ENCODE assay signal across 9 mouse cellular contexts in the genomic region with DNA sequence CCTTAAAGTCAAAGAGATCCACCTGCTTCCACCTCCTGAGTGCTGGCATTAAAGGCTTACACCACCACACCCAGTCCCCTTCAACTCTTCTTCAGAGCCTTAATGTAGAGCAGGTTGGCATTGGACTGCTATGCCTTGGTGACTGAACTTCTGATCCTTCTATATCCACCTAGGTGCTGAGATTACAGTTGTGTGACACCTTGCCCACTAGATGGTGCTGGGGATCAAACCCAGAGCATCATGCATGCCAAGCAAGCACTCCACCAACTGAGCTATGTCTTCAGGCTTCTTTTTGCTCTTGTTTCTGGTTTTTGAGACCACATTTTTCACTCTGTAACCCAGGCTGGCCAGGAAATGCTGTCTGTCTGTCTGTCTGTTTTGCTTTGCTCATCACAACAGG. TPM values are rescaled to one million over a fixed set of nuclear protein-coding genes. Genes with fewer than 3 reads are reported as not detected.
DNase-seq lines count a peak whose midpoint lies in the region; ATAC-seq and TF ChIP-seq lines count a peak whose summit lies in the region.
"Had no signal": no experiment of that assay in that cellular context is flagged by ENCODE, and none has a peak within 500 bp of the region (broad histone marks: within the 10 kb centered on the region; RNA-seq: fewer than 3 reads in every experiment).

No protein-coding gene starts in this region.

- H3K27me3 ChIP-seq in hindbrain, embryonic 11.5 days (ENCODE audit: control insufficient read depth, insufficient read depth, low read length), result no peaks in the 10 kb centered on the region
- H3K27me3 ChIP-seq in hindbrain, embryonic 12.5 days, result no peaks in the 10 kb centered on the region
- no peaks in the 10 kb centered on the region for H3K27me3 ChIP-seq in E14TG2a.4 (ENCODE audit: insufficient read depth, low read length)
- H3K27me3 ChIP-seq in splenic B cell, adult 2 months (ENCODE audit: control insufficient read depth, insufficient read depth, low read length, poor library complexity, severe bottlenecking), result no peaks in the 10 kb centered on the region
- H3K27me3 ChIP-seq in intestine, embryonic 15.5 days (replicated peaks), result no peaks in the 10 kb centered on the region
- H3K27me3 ChIP-seq: limb, embryonic 13.5 days had no signal

- TF ChIP-seq CTCF in E14TG2a.4 (conservative IDR thresholded peaks at IDR 0.05; ENCODE audit: low read length), result peak; percentile 39

- ATAC-seq in hindbrain, embryonic 11.5 days (ENCODE audit: low FRiP score), result no peak
- ATAC-seq in hindbrain, embryonic 12.5 days (ENCODE audit: low FRiP score), result no peak
- no peak for ATAC-seq in intestine, embryonic 15.5 days

- no peaks in the 10 kb centered on the region for H3K9me3 ChIP-seq in hindbrain, embryonic 11.5 days (ENCODE audit: control insufficient read depth, low read length)
- H3K9me3 ChIP-seq in hindbrain, embryonic 12.5 days (replicated peaks), result no peaks in the 10 kb centered on the region
- no peaks in the 10 kb centered on the region for H3K9me3 ChIP-seq in E14TG2a.4 (ENCODE audit: low read length)
- no peaks in the 10 kb centered on the region for H3K9me3 ChIP-seq in intestine, embryonic 15.5 days
- H3K9me3 ChIP-seq: limb, embryonic 13.5 days had no signal

- DNase-seq in hindbrain, embryonic 11.5 days (ENCODE audit: low spot score), result peak; percentile 44
- peak; percentile 79 for DNase-seq in 3T3-L1 (ENCODE audit: low read depth, low spot score)
- DNase-seq in forelimb bud, embryonic 11.5 days (ENCODE audit: low read depth, low spot score), result peak; percentile 11
- DNase-seq in splenic B cell, adult 2 months (ENCODE audit: low read depth, low spot score), result peak; percentile 70
- DNase-seq in yolk sac, embryonic 10.5 days (ENCODE audit: low spot score), result no peak

- H3K27ac ChIP-seq in hindbrain, embryonic 11.5 days (ENCODE audit: low read depth, low read length), result no peak overlapping the region
- no peak overlapping the region for H3K27ac ChIP-seq in hindbrain, embryonic 12.5 days
- no peak overlapping the region for H3K27ac ChIP-seq in intestine, embryonic 15.5 days
- H3K27ac ChIP-seq: limb, embryonic 13.5 days had no signal

- no peaks in the 10 kb centered on the region for H3K4me1 ChIP-seq in hindbrain, embryonic 11.5 days (replicated peaks; ENCODE audit: control insufficient read depth, insufficient read depth, low read length)
- H3K4me1 ChIP-seq in hindbrain, embryonic 12.5 days, result peaks cover 18% of the 10 kb centered on the region
- H3K4me1 ChIP-seq in E14TG2a.4 (replicated peaks; ENCODE audit: low read depth, low read length), result peaks cover 56% of the 10 kb centered on the region
- H3K4me1 ChIP-seq in intestine, embryonic 15.5 days (replicated peaks), result peaks cover 6% of the 10 kb centered on the region; the same call in 1 of the 2 replicates

- no peak overlapping the region for H3K4me3 ChIP-seq in hindbrain, embryonic 11.5 days (ENCODE audit: low read depth, low read length)
- H3K4me3 ChIP-seq in hindbrain, embryonic 12.5 days, result no peak overlapping the region
- H3K4me3 ChIP-seq in E14TG2a.4 (replicated peaks; ENCODE audit: low read length), result no peak overlapping the region
- no peak overlapping the region for H3K4me3 ChIP-seq in intestine, embryonic 15.5 days (replicated peaks)
- H3K4me3 ChIP-seq: limb, embryonic 13.5 days had no signal

- no peak overlapping the region for H3K9ac ChIP-seq in hindbrain, embryonic 11.5 days (ENCODE audit: low read depth, low read length)
- H3K9ac ChIP-seq in hindbrain, embryonic 12.5 days, result no peak overlapping the region
- no peak overlapping the region for H3K9ac ChIP-seq in intestine, embryonic 15.5 days
- H3K9ac ChIP-seq: limb, embryonic 13.5 days had no signal

- H3K4me2 ChIP-seq in hindbrain, embryonic 11.5 days (replicated peaks; ENCODE audit: low read depth, low read length), result no peak overlapping the region
- H3K4me2 ChIP-seq in hindbrain, embryonic 12.5 days (replicated peaks), result no peak overlapping the region
- H3K4me2 ChIP-seq in intestine, embryonic 15.5 days (replicated peaks), result no peak overlapping the region
- H3K4me2 ChIP-seq: limb, embryonic 13.5 days had no signal

- H3K36me3 ChIP-seq in hindbrain, embryonic 11.5 days (ENCODE audit: control insufficient read depth, insufficient read depth, low read length), result no peaks in the 10 kb centered on the region; the same call in 1 of the 2 replicates
- H3K36me3 ChIP-seq in hindbrain, embryonic 12.5 days, result peaks cover 52% of the 10 kb centered on the region
- peaks cover 67% of the 10 kb centered on the region for H3K36me3 ChIP-seq in E14TG2a.4 (ENCODE audit: insufficient read depth, low read length)
- H3K36me3 ChIP-seq in splenic B cell, adult 2 months (ENCODE audit: control insufficient read depth, insufficient read depth, low read length, poor library complexity, severe bottlenecking), result peaks cover 10% of the 10 kb centered on the region
- peaks cover 13% of the 10 kb centered on the region for H3K36me3 ChIP-seq in intestine, embryonic 15.5 days

RNA-seq across cellular contexts. Expression of gene Zfp655, which starts 3.1 kb away (rescaled TPM):
- polyA plus RNA-seq in hindbrain, embryonic 11.5 days (2014; fragmentation: Nextera tagmentation; extraction: Ambion mirVana), result 45.9 and 47.6 TPM in 2 replicates
- 43.6 and 45.9 TPM in 2 replicates for polyA plus RNA-seq in hindbrain, embryonic 12.5 days (2016; fragmentation: Nextera tagmentation; extraction: Ambion mirVana)
- 33.1 and 38.6 TPM in 2 replicates for polyA plus RNA-seq in intestine, embryonic 15.5 days (2015; fragmentation: Nextera tagmentation; extraction: Ambion mirVana)

RNA-seq across cellular contexts. Expression of gene Zkscan5, which starts 30.3 kb away (rescaled TPM):
- polyA plus RNA-seq in hindbrain, embryonic 11.5 days (2014; fragmentation: Nextera tagmentation; extraction: Ambion mirVana), result 15.4 and 18.5 TPM in 2 replicates
- 17.9 and 20.2 TPM in 2 replicates for polyA plus RNA-seq in hindbrain, embryonic 12.5 days (2016; fragmentation: Nextera tagmentation; extraction: Ambion mirVana)
- 9.7 and 10.3 TPM in 2 replicates for polyA plus RNA-seq in intestine, embryonic 15.5 days (2015; fragmentation: Nextera tagmentation; extraction: Ambion mirVana)

RNA-seq across cellular contexts. Expression of gene Zkscan14, which starts 33.0 kb away (rescaled TPM):
- polyA plus RNA-seq in hindbrain, embryonic 11.5 days (2014; fragmentation: Nextera tagmentation; extraction: Ambion mirVana), result 8.8 and 9.0 TPM in 2 replicates
- 10.5 and 11.3 TPM in 2 replicates for polyA plus RNA-seq in hindbrain, embryonic 12.5 days (2016; fragmentation: Nextera tagmentation; extraction: Ambion mirVana)
- 7.8 and 9.5 TPM in 2 replicates for polyA plus RNA-seq in intestine, embryonic 15.5 days (2015; fragmentation: Nextera tagmentation; extraction: Ambion mirVana)

RNA-seq across cellular contexts. Expression of gene Atp5j2, which starts 42.8 kb away (rescaled TPM):
- 486 and 490 TPM in 2 replicates for polyA plus RNA-seq in hindbrain, embryonic 11.5 days (2014; fragmentation: Nextera tagmentation; extraction: Ambion mirVana)
- 476 and 529 TPM in 2 replicates for polyA plus RNA-seq in hindbrain, embryonic 12.5 days (2016; fragmentation: Nextera tagmentation; extraction: Ambion mirVana)
- 899 and 947 TPM in 2 replicates for polyA plus RNA-seq in intestine, embryonic 15.5 days (2015; fragmentation: Nextera tagmentation; extraction: Ambion mirVana)

RNA-seq across cellular contexts. Expression of gene Zscan25, which starts 45.7 kb away (rescaled TPM):
- polyA plus RNA-seq in hindbrain, embryonic 11.5 days (2014; fragmentation: Nextera tagmentation; extraction: Ambion mirVana), result 0.53 and 1.3 TPM in 2 replicates
- polyA plus RNA-seq in hindbrain, embryonic 12.5 days (2016; fragmentation: Nextera tagmentation; extraction: Ambion mirVana), result 0.38 and 0.79 TPM in 2 replicates
- polyA plus RNA-seq in intestine, embryonic 15.5 days (2015; fragmentation: Nextera tagmentation; extraction: Ambion mirVana), result 0.36 and 0.49 TPM in 2 replicates
